Mouse (Mus musculus) intestine, embryonic 16.5 days (tissue): ENCODE data around the gene Foxp1. TPM values are rescaled to one million over a fixed set of nuclear protein-coding genes. Genes with fewer than 3 reads are reported as not detected.

Experiments
- ATAC-seq: fragments of 200-750 bp; cut with Nextera tagmentation; 2 replicates; pipeline ENCODE4 v1.8.0; 2017; ENCODE audit warnings: moderate TSS enrichment, moderate library complexity
- H3K27ac ChIP-seq: fragments of 300-500 bp; sonication (generic); 2 replicates; pipeline ENCODE4 v1.5.1; 2014; ENCODE audit warnings: mild to moderate bottlenecking, low read length
- H3K27me3 ChIP-seq: fragments of 300-500 bp; sonication (generic); replicated peaks from 2 replicates; pipeline ENCODE4 v1.6.1; 2014; ENCODE audit warnings: low read length, control low read depth, mixed read lengths; ENCODE audit not compliant: control insufficient read depth, insufficient read depth
- H3K36me3 ChIP-seq: fragments of 300-500 bp; sonication (generic); 2 replicates; pipeline ENCODE4 v1.6.1; 2014; ENCODE audit warnings: low read length, control low read depth; ENCODE audit not compliant: control insufficient read depth, insufficient read depth
- H3K4me1 ChIP-seq: fragments of 300-500 bp; sonication (generic); 2 replicates; pipeline ENCODE4 v1.6.1; 2014; ENCODE audit warnings: low read length, control low read depth, mixed read lengths; ENCODE audit not compliant: control insufficient read depth, insufficient read depth
- H3K4me2 ChIP-seq: fragments of 300-500 bp; sonication (generic); 2 replicates; pipeline ENCODE4 v1.6.1; 2014; ENCODE audit warnings: low read depth, low read length, control low read depth
- H3K4me3 ChIP-seq: fragments of 300-500 bp; sonication (generic); 2 replicates; pipeline ENCODE4 v1.5.1; 2014; ENCODE audit warnings: mild to moderate bottlenecking, low read length
- H3K9ac ChIP-seq: fragments of 300-500 bp; sonication (generic); 2 replicates; pipeline ENCODE4 v1.6.1; 2014; ENCODE audit warnings: low read depth, low read length
- H3K9me3 ChIP-seq: fragments of 300-500 bp; sonication (generic); 2 replicates; pipeline ENCODE4 v1.6.1; 2016; ENCODE audit warnings: low read length, control low read depth; ENCODE audit not compliant: control insufficient read depth
- WGBS: fragments of 180-500 bp; shearing (Covaris S2); extraction: QIAGEN DNeasy Blood & Tissue Kit; methylation state at CpG from one replicate; pipeline ENCODE4 v1.1.7; 2014; 5-methylcytosine and 5-hydroxymethylcytosine counted together
- polyA plus RNA-seq: library from polyadenylated mRNA; unstranded; fragments of >200 nt; fragmentation: Nextera tagmentation; extraction: Ambion mirVana; gene quantifications from 2 replicates; pipeline ENCODE4 v1.2.1, GENCODE M21; 2015

Foxp1 gene
- polyA plus RNA-seq, 1 experiment from 2014 or later, result 74.8 TPM

DNA sequence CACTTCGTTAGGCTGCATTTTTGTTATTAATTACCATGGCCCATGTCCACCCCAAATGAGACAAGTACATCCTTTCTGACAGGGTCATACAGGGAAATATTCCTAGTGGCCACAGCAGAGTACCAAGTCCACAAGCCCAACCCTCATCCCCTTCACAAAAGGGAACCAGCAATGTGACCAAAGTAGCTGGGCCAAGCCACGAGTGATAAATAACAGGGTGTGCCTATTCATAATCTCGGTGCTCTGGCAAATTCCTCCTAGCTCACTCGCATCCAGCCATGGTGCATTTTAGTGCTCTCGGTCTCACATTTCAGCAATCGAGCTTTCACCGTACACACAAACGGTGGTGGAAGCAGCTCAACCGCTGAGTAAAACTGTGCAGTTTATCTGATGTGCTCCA lies 119.6 kb downstream of the Foxp1 start:
- WGBS, result 40% methylated on average over 9 of the region's 9 CpGs
- no peak overlapping the region for H3K9ac ChIP-seq
- no peaks in the 10 kb centered on the region for H3K27me3 ChIP-seq
- H3K4me3 ChIP-seq, result no peak overlapping the region
- ATAC-seq, result no peak
- H3K27ac ChIP-seq, result no peak overlapping the region
- no peaks in the 10 kb centered on the region for H3K36me3 ChIP-seq
- no peak overlapping the region for H3K4me2 ChIP-seq
- H3K9me3 ChIP-seq, result no peaks in the 10 kb centered on the region
- peaks cover 30% of the 10 kb centered on the region for H3K4me1 ChIP-seq

DNA sequence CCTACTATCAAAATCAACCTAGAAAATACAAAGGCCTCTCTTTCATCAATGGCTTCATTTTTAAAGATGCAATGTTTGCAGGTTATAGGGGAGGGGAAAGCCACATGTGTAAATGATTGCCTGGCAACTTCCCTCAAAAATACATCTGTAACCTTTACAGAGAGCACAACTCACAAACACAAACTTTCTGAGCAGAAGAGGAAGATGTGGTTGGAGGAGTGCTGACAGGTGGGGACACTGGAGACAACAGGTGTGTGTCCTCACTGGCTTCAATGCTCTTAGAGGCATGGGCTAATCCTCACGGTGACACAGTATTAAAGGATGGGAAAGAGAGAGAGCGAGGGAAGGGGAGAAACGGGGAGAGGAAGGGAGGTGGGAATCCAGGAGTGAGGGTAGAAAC lies 120.2 kb downstream of the Foxp1 start:
- ATAC-seq, result no peak
- 63% methylated on average over 3 of the region's 3 CpGs for WGBS
- no peak overlapping the region for H3K4me3 ChIP-seq

DNA sequence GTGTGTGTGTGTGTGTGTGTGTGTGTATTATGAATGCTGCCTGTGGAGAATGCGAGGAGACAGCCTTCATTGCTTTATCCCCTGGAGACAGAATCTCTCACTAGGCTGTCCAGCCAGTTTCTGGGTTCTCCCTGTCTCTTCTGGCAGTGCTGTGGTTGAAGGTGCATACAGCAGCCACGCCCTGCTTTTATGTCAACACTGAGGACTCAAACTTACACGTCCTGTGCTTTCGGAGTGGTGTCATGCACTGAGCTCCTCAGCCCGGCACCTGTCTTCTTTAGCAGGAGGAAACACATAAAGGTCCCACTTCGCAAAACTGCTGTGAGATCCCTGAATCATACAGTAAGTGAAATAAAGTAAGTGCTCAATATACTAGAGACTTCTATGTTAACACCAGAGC lies 120.7 kb downstream of the Foxp1 start:
- H3K9me3 ChIP-seq, result no peaks in the 10 kb centered on the region
- H3K4me1 ChIP-seq, result peaks cover 30% of the 10 kb centered on the region
- no peaks in the 10 kb centered on the region for H3K36me3 ChIP-seq
- H3K4me3 ChIP-seq, result no peak overlapping the region
- 53% methylated on average over 6 of the region's 6 CpGs for WGBS
- H3K4me2 ChIP-seq, result no peak overlapping the region
- peak; percentile 56 for ATAC-seq
- no peak overlapping the region for H3K9ac ChIP-seq
- H3K27ac ChIP-seq, result 0 out of 2 replicates have a peak overlapping the region, but pooled peaks have one; percentile 16
- H3K27me3 ChIP-seq, result no peaks in the 10 kb centered on the region

More for the DNA sequence above, 120.2 kb downstream of the Foxp1 start:
- H3K4me2 ChIP-seq, result no peak overlapping the region
- no peaks in the 10 kb centered on the region for H3K27me3 ChIP-seq
- H3K9ac ChIP-seq, result no peak overlapping the region
- H3K4me1 ChIP-seq, result peaks cover 30% of the 10 kb centered on the region
- H3K27ac ChIP-seq, result no peak overlapping the region
- H3K36me3 ChIP-seq, result no peaks in the 10 kb centered on the region
- H3K9me3 ChIP-seq, result no peaks in the 10 kb centered on the region

DNA sequence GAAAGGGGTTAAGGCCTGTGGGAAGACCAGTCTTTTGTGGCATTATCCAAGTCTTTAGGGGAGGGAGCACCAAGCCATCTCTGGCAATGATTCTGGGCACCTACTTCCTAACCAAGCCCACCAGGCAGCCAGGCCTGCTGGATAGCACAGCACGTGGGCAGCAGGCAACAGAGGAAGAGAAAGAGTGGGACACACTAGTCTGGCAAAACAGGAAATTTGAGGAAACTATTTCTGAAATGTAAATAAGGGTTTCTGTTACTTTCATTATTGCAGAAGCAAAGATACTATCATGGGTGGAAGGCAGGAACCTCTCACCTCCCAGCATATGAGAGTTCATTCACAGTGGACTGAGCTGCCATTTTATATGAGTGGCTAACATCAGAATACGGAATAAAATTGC lies 121.3 kb downstream of the Foxp1 start:
- Histone ChIP-seq H3K27ac (no peak overlapping the region), H3K36me3 (0 out of 2 replicates have a peak, but pooled peaks cover 5% of the 10 kb centered on the region), H3K4me3 (no peak overlapping the region), H3K4me1 (peaks cover 26% of the 10 kb centered on the region), H3K27me3 (no peaks in the 10 kb centered on the region), H3K9ac (no peak overlapping the region), H3K4me2 (no peak overlapping the region), H3K9me3 (no peaks in the 10 kb centered on the region)
- peak; percentile 20; the same call in 1 of the 2 replicates for ATAC-seq
- 38% methylated on average over 2 of the region's 2 CpGs for WGBS

DNA sequence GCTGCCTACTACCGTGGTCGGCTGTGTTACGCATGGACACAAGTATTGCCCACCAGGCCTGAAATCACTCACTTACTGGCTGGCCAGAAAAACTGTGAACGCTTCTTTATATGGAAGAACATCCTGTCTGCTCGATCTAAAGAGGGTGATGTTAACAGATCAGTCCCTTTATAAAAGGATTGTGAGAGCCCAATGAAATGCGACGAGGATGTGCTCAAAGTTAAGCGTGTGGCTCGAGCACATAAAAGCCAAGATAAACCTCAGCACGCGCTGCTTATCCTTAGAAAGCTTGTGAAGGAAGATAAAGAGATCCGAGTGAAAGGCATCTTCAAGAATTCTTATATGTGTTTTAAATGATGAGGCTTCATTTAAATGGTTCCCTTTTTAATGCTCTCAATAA lies 126.8 kb downstream of the Foxp1 start:
- Histone ChIP-seq H3K27ac (no peak overlapping the region), H3K4me1 (0 out of 2 replicates have a peak, but pooled peaks cover 8% of the 10 kb centered on the region), H3K27me3 (no peaks in the 10 kb centered on the region), H3K9me3 (no peaks in the 10 kb centered on the region), H3K4me3 (no peak overlapping the region), H3K9ac (no peak overlapping the region), H3K4me2 (no peak overlapping the region), H3K36me3 (0 out of 2 replicates have a peak, but pooled peaks cover 5% of the 10 kb centered on the region)
- no peak for ATAC-seq
- WGBS, result 65% methylated on average over 12 of the region's 12 CpGs

DNA sequence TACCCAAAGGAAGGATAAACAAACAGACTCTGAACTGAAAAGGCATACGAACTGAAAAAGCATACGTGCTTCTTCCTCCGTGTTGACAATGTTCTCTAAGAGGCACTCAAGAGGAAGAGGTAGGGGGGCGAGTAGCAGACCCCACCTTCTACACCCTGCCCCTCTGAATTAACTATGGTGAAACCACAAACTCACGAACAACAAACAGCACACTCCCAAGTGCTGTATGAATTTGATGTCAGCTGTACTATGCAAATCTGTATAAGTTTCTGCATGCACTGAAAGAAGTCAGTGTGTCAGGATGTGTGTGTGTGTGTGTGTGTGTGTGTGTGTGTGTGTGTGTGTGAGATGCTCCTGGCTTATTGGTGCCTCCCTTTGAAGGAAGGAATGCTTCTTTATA lies 127.7 kb downstream of the Foxp1 start:
- H3K27ac ChIP-seq, result no peak overlapping the region
- peaks cover 9% of the 10 kb centered on the region; the same call in 1 of the 2 replicates for H3K4me1 ChIP-seq
- H3K36me3 ChIP-seq, result 0 out of 2 replicates have a peak, but pooled peaks cover 5% of the 10 kb centered on the region
- WGBS, result 48% methylated on average over 5 of the region's 5 CpGs
- no peak overlapping the region for H3K4me2 ChIP-seq
- H3K9me3 ChIP-seq, result no peaks in the 10 kb centered on the region
- no peak for ATAC-seq
- H3K4me3 ChIP-seq, result no peak overlapping the region
- H3K9ac ChIP-seq, result no peak overlapping the region
- H3K27me3 ChIP-seq, result no peaks in the 10 kb centered on the region

DNA sequence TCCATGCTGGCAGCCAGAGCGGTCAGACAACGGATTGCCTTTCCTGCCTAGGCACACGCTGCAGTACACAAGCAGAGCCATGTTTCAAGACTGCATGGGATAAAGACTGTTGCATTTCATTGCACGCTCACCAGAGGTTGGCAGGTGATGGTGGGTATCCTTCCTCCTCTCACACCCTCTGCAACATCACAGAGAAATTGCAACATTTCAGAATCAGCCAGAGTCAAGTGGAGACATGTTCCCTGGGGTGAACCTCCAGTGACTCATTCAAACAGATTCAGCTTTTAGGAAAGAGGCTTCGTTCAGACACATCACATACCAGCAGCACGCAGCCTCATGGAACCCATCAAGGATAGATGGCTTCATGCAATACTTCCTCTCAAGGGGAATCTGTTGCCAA lies 130.0 kb downstream of the Foxp1 start:
- Histone ChIP-seq H3K27me3 (no peaks in the 10 kb centered on the region), H3K4me1 (peaks cover 10% of the 10 kb centered on the region), H3K9ac (no peak overlapping the region), H3K27ac (no peak overlapping the region), H3K9me3 (no peaks in the 10 kb centered on the region), H3K36me3 (0 out of 2 replicates have a peak, but pooled peaks cover 5% of the 10 kb centered on the region), H3K4me2 (no peak overlapping the region), H3K4me3 (no peak overlapping the region)
- ATAC-seq, result no peak
- 88% methylated on average over 6 of the region's 6 CpGs for WGBS

DNA sequence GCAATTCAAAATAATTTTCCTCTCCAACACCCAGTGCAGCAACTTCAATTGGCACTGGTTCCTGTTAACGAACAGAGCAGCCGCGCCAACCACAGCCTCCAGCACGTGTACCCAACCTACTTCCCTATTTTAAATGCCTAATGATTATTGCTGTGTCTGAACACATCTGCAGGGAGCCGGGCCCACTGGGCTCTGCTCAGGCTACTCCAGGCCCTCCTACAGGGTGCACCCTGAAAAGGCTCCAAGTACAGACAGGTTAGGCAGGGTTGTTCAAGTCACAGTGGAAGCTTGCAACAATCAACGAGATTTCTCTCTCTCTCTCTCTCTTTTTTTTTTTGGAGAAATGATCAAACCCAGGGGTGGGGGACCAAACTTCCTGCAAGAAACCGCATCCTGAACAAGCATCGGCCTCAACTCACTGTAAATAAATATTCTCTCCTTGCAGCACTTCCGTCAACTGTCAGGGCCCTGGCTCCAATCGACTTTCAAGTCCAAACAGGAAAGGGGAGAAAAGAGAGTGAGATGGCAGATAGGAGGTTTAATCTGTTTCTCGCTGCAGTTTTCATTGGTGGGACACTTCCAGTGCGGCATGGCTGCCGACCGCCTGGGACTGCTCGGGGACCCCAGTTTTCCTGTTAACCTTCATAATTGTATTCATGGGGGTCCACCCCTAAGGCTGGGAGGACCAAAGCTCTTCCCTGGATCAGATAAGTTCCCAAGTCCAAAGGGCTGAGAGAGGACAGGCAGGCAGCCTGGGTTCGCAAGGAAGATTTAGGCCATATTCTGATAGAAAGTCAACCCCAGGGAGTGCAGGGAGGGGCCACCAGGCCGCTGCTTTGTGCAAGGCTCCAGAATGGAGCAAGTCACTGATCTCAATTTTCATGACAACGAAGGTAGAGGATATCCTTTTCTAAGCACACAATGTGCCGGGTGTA lies 133.5 kb downstream of the Foxp1 start:
- Histone ChIP-seq H3K27me3 (no peaks in the 10 kb centered on the region), H3K4me1 (peaks cover 10% of the 10 kb centered on the region), H3K9me3 (no peaks in the 10 kb centered on the region), H3K27ac (0 out of 2 replicates have a peak overlapping the region, but pooled peaks have one; percentile 7), H3K4me2 (no peak overlapping the region), H3K4me3 (no peak overlapping the region), H3K9ac (no peak overlapping the region), H3K36me3 (no peaks in the 10 kb centered on the region)
- 70% methylated on average over 19 of the region's 19 CpGs for WGBS
- peak; percentile 38; the same call in 1 of the 2 replicates for ATAC-seq

DNA sequence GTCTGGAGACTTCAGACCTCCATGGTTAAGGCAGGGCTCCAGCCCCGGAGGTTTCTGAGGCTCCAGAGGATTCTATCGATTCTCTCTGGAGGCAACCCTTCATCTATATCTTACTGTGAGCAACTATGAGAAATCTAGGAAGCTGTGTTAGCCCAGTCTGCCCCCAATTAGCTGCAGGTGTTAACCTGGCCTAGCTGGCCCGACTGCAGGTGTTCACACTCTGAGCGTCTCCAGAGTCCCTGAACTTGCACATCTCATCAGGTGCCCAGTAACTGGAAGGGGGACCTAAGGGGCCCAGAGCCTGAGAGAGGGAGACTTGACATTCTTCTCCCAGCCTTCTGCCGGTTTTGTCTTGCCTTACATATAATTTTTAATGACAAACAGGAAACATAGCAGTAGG lies 134.5 kb downstream of the Foxp1 start:
- no peak for ATAC-seq

More for the DNA sequence above, 134.5 kb downstream of the Foxp1 start:
- no peaks in the 10 kb centered on the region for H3K36me3 ChIP-seq
- no peak overlapping the region for H3K4me2 ChIP-seq
- no peaks in the 10 kb centered on the region for H3K27me3 ChIP-seq
- no peaks in the 10 kb centered on the region for H3K9me3 ChIP-seq
- H3K4me3 ChIP-seq, result no peak overlapping the region
- WGBS, result 73% methylated on average over 5 of the region's 5 CpGs
- H3K9ac ChIP-seq, result no peak overlapping the region
- H3K27ac ChIP-seq, result no peak overlapping the region
- peaks cover 10% of the 10 kb centered on the region for H3K4me1 ChIP-seq
